Mouse (Mus musculus) liver, embryonic 13.5 days (tissue): ENCODE measurements around the gene Ifna1. TPM values are rescaled to one million over a fixed set of nuclear protein-coding genes. Genes with fewer than 3 reads are reported as not detected.
"Not testable (repeated sequence)": the region's sequence is repeated elsewhere in the genome, so short reads cannot be mapped to it uniquely, and the experiment has no call there.

Experiments used
- ATAC-seq: fragments of 200-750 bp; cut with Nextera tagmentation; 2 replicates; pipeline ENCODE4 v1.8.0; 2017; ENCODE audit warnings: low read depth, mild to moderate bottlenecking, moderate number of reproducible peaks, moderate library complexity
- DNase-seq: peaks from one replicate; pipeline ENCODE4 v3.0.0; 2022
- H3K27ac ChIP-seq: fragments of 300-500 bp; sonication (generic); 2 replicates; pipeline ENCODE4 v1.5.1; 2015; ENCODE audit warnings: moderate library complexity, mild to moderate bottlenecking, inconsistent platforms
- H3K27me3 ChIP-seq: fragments of 300-500 bp; sonication (generic); 2 replicates; pipeline ENCODE4 v1.6.1; 2015; ENCODE audit warnings: mild to moderate bottlenecking, inconsistent platforms
- H3K36me3 ChIP-seq: fragments of 300-500 bp; sonication (generic); 2 replicates; pipeline ENCODE4 v1.6.1; 2015; ENCODE audit warnings: mild to moderate bottlenecking, inconsistent platforms
- H3K4me1 ChIP-seq: fragments of 300-500 bp; sonication (generic); replicated peaks from 2 replicates; pipeline ENCODE4 v1.6.1; 2015; ENCODE audit warnings: inconsistent platforms
- H3K4me2 ChIP-seq: fragments of 300-500 bp; sonication (generic); 2 replicates; pipeline ENCODE4 v1.6.1; 2015; ENCODE audit warnings: inconsistent platforms, mild to moderate bottlenecking, moderate library complexity
- H3K4me3 ChIP-seq: fragments of 300-500 bp; sonication (generic); replicated peaks from 2 replicates; pipeline ENCODE4 v1.5.1; 2015; ENCODE audit warnings: mild to moderate bottlenecking, inconsistent platforms
- H3K9ac ChIP-seq: fragments of 300-500 bp; sonication (generic); 2 replicates; pipeline ENCODE4 v1.6.1; 2015; ENCODE audit warnings: mild to moderate bottlenecking, inconsistent platforms
- H3K9me3 ChIP-seq: fragments of 300-500 bp; sonication (generic); replicated peaks from 2 replicates; pipeline ENCODE4 v1.6.1; 2016; ENCODE audit warnings: inconsistent platforms
- WGBS: fragments of 180-500 bp; shearing (Covaris S2); methylation state at CpG from one replicate; pipeline ENCODE4 v1.1.7; 2015; ENCODE audit not compliant: insufficient replicate concordance; 5-methylcytosine and 5-hydroxymethylcytosine counted together
- polyA plus RNA-seq: library from polyadenylated mRNA; unstranded; fragments of >200 nt; fragmentation: Nextera tagmentation; extraction: Ambion mirVana; gene quantifications from 2 replicates; pipeline ENCODE4 v1.2.1, GENCODE M21; 2015

Gene Ifna1
- not detected in 2 replicates for polyA plus RNA-seq

- Histone ChIP-seq H3K36me3 (no peaks in the 10 kb centered on the region), H3K4me1 (no peaks in the 10 kb centered on the region), H3K9me3 (no peaks in the 10 kb centered on the region), H3K4me3 (no peak within 1 kb of the TSS), H3K27ac (no peak within 1 kb of the TSS), H3K4me2 (no peak within 1 kb of the TSS), H3K27me3 (no peaks in the 10 kb centered on the region), H3K9ac (no peak within 1 kb of the TSS)
- no peak for ATAC-seq
- WGBS, result 11% methylated on average over 1 of the region's 1 CpGs
- no peak for DNase-seq
Measured at GRCm38 (mm10) chr4:88849698-88850097, at the start of gene Ifna1. Gene Ifna1 (plus strand): TSS chr4:88850087.

GRCm38 (mm10) chr4:88802954-88803353 is 46.9 kb upstream of the Ifna1 start, which contains the start of gene Gm13287:
Gene Gm13287 (plus strand): TSS chr4:88803254.
- not testable (repeated sequence) for H3K4me3 ChIP-seq, H3K27ac ChIP-seq, H3K9ac ChIP-seq, H3K36me3 ChIP-seq, H3K9me3 ChIP-seq, H3K4me1 ChIP-seq, ATAC-seq, DNase-seq
- no CpG with 5 or more reads among the region's 29 CpGs for WGBS
- H3K4me2 ChIP-seq, result peak within 1 kb of the TSS; percentile 30; the same call in 1 of the 2 replicates
- peaks cover 11% of the 10 kb centered on the region; the same call in 1 of the 2 replicates for H3K27me3 ChIP-seq

GRCm38 (mm10) chr4:88805231-88805630 is 44.7 kb upstream of the Ifna1 start, which contains the start of gene Gm13288:
Gene Gm13288 (plus strand): TSS chr4:88805531.
- ATAC-seq, H3K9ac ChIP-seq, H3K9me3 ChIP-seq, H3K27ac ChIP-seq, H3K4me3 ChIP-seq, H3K4me1 ChIP-seq, DNase-seq, H3K36me3 ChIP-seq: not testable (repeated sequence)
- WGBS, result no CpG with 5 or more reads among the region's 8 CpGs
- peak within 1 kb of the TSS; percentile 42; the same call in 1 of the 2 replicates for H3K4me2 ChIP-seq
- peaks cover 12% of the 10 kb centered on the region; the same call in 1 of the 2 replicates for H3K27me3 ChIP-seq

- H3K9me3 ChIP-seq, H3K4me3 ChIP-seq, H3K4me1 ChIP-seq, H3K9ac ChIP-seq, DNase-seq, H3K36me3 ChIP-seq, ATAC-seq, H3K27ac ChIP-seq: not testable (repeated sequence)
- peak overlapping the region; percentile 42; the same call in 1 of the 2 replicates for H3K4me2 ChIP-seq
- WGBS, result 0% methylated on average over 9 of the region's 34 CpGs
- H3K27me3 ChIP-seq, result peaks cover 12% of the 10 kb centered on the region; the same call in 1 of the 2 replicates
Measured at GRCm38 (mm10) chr4:88805761-88806160, 44.1 kb upstream of the Ifna1 start.

- no peaks in the 10 kb centered on the region for H3K9me3 ChIP-seq
- no peaks in the 10 kb centered on the region for H3K36me3 ChIP-seq
- no peak for DNase-seq
- no peak within 1 kb of the TSS for H3K27ac ChIP-seq
- WGBS, result 35% methylated on average over 3 of the region's 3 CpGs
- no peak within 1 kb of the TSS for H3K4me2 ChIP-seq
- no peak within 1 kb of the TSS for H3K4me3 ChIP-seq
- 0 out of 2 replicates have a peak, but pooled peaks cover 4% of the 10 kb centered on the region for H3K27me3 ChIP-seq
- no peak within 1 kb of the TSS for H3K9ac ChIP-seq
- no peaks in the 10 kb centered on the region for H3K4me1 ChIP-seq
- no peak for ATAC-seq
Measured at GRCm38 (mm10) chr4:88815928-88816327, 34.0 kb upstream of the Ifna1 start, which contains the start of gene Ifna7. Gene Ifna7 (plus strand): TSS chr4:88816228.

- no peaks in the 10 kb centered on the region for H3K4me1 ChIP-seq
- H3K9ac ChIP-seq, result no peak within 1 kb of the TSS
- DNase-seq, result no peak
- 52% methylated on average over 1 of the region's 1 CpGs for WGBS
- no peak within 1 kb of the TSS for H3K27ac ChIP-seq
- H3K27me3 ChIP-seq, result 0 out of 2 replicates have a peak, but pooled peaks cover 4% of the 10 kb centered on the region
- no peaks in the 10 kb centered on the region for H3K36me3 ChIP-seq
- H3K4me2 ChIP-seq, result no peak within 1 kb of the TSS
- H3K9me3 ChIP-seq, result no peaks in the 10 kb centered on the region
- H3K4me3 ChIP-seq, result no peak within 1 kb of the TSS
- ATAC-seq, result no peak
Measured at GRCm38 (mm10) chr4:88819659-88820058, 30.2 kb upstream of the Ifna1 start, which contains the start of gene Ifna11. Gene Ifna11 (plus strand): TSS chr4:88819959.

- ATAC-seq (no peak), DNase-seq (no peak)
- Histone ChIP-seq H3K4me3 (no peak overlapping the region), H3K9ac (no peak overlapping the region), H3K4me1 (no peaks in the 10 kb centered on the region), H3K27me3 (no peaks in the 10 kb centered on the region), H3K27ac (no peak overlapping the region), H3K36me3 (no peaks in the 10 kb centered on the region), H3K4me2 (no peak overlapping the region), H3K9me3 (no peaks in the 10 kb centered on the region)
- WGBS, result 19% methylated on average over 4 of the region's 4 CpGs
Measured at GRCm38 (mm10) chr4:88822995-88823394, 26.9 kb upstream of the Ifna1 start.

- H3K9ac ChIP-seq, H3K27me3 ChIP-seq, DNase-seq, H3K9me3 ChIP-seq, H3K36me3 ChIP-seq, H3K27ac ChIP-seq, H3K4me3 ChIP-seq, H3K4me2 ChIP-seq, H3K4me1 ChIP-seq, ATAC-seq: not testable (repeated sequence)
Measured at GRCm38 (mm10) chr4:88827116-88827515, 22.8 kb upstream of the Ifna1 start, which contains the start of gene Ifna6. Gene Ifna6 (plus strand): TSS chr4:88827416.

- 16% methylated on average over 4 of the region's 4 CpGs for WGBS
- no peaks in the 10 kb centered on the region for H3K27me3 ChIP-seq
- H3K4me3 ChIP-seq, result no peak overlapping the region
- H3K4me2 ChIP-seq, result no peak overlapping the region
- ATAC-seq (no peak), DNase-seq (no peak)
- no peak overlapping the region for H3K9ac ChIP-seq
- H3K27ac ChIP-seq, result no peak overlapping the region
- no peaks in the 10 kb centered on the region for H3K4me1 ChIP-seq
- H3K9me3 ChIP-seq, result no peaks in the 10 kb centered on the region
- H3K36me3 ChIP-seq, result no peaks in the 10 kb centered on the region
Measured at GRCm38 (mm10) chr4:88830523-88830922, 19.4 kb upstream of the Ifna1 start.

GRCm38 (mm10) chr4:88835225-88835624 is 14.7 kb upstream of the Ifna1 start, which contains the start of gene Ifna5:
Gene Ifna5 (plus strand): TSS chr4:88835525.
- H3K9me3 ChIP-seq, H3K4me1 ChIP-seq, H3K27ac ChIP-seq, DNase-seq, H3K4me2 ChIP-seq, H3K9ac ChIP-seq, H3K4me3 ChIP-seq, ATAC-seq, H3K36me3 ChIP-seq, H3K27me3 ChIP-seq: not testable (repeated sequence)
- WGBS, result 77% methylated on average over 1 of the region's 1 CpGs

GRCm38 (mm10) chr4:88838828-88839227 is 11.1 kb upstream of the Ifna1 start:
- WGBS, result 27% methylated on average over 3 of the region's 3 CpGs
- Histone ChIP-seq H3K4me3 (no peak overlapping the region), H3K4me2 (no peak overlapping the region), H3K27ac (no peak overlapping the region), H3K36me3 (no peaks in the 10 kb centered on the region), H3K27me3 (no peaks in the 10 kb centered on the region), H3K9me3 (no peaks in the 10 kb centered on the region), H3K4me1 (no peaks in the 10 kb centered on the region), H3K9ac (no peak overlapping the region)
- DNase-seq (no peak), ATAC-seq (no peak)

- Histone ChIP-seq H3K27ac (no peak overlapping the region), H3K27me3 (no peaks in the 10 kb centered on the region), H3K4me2 (no peak overlapping the region), H3K9me3 (no peaks in the 10 kb centered on the region), H3K9ac (no peak overlapping the region), H3K4me1 (no peaks in the 10 kb centered on the region), H3K36me3 (no peaks in the 10 kb centered on the region), H3K4me3 (no peak overlapping the region)
- DNase-seq (no peak), ATAC-seq (no peak)
- WGBS, result 40% methylated on average over 3 of the region's 3 CpGs
Measured at GRCm38 (mm10) chr4:88840058-88840457, 9.8 kb upstream of the Ifna1 start.
